Mouse (Mus musculus) right cerebral cortex, adult 2 months (tissue): ENCODE results near the gene Mroh2a.

Experiments used
- DNase-seq, 2 experiments: peaks; one replicate each; pipeline ENCODE4 v3.0.0; 2021 to 2022; ENCODE audit warnings: low spot score in 2 of 2

The Mroh2a gene

DNA sequence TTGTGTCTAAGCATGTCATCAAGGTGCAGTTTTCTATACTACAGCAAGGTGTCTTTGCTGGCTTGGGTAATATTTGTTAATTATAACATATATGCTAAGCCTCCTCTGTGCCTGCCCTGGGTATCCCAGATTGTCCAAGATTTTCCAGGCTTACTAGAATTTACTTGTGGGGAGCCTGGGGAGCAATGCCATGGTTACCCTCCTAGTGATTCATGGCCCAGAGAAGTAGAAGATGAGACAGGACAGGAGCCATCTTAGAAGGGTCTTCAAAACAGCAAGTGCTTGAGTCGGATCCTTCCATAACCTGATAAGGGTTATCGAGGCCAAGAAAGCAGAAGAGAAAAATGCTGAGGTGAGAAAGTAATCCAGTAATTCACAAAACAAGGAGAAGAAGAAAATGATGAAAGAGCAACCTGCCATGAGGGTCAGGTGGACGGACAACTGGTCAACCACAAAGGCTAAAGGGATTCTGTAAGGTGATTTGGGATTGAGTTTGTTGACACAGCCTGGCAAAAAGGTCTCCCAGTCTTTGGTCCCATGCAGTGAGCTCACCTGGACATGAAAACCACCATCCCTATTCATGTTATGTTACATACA, 64.7 kb downstream of the Mroh2a start:
- no peak for DNase-seq

DNA sequence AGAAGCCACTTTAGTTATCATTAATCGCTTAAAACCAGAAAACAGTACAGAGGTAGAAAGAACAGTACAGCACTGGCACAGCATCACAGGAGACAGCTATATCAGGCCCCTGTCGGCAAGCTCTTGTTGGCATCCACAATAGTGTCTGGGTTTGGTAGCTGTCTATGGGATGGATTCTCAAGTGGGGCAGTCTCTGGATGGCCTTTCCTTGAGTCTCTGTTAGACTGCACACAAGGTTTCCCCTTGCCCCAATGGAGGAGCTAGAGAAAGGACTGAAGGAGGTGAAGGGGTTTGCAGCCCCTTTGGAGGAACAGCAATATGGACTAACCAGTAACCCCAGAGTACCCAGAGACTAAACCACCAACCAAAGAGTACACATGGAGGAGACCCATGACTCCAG, 65.3 kb downstream of the Mroh2a start:
- DNase-seq, result no peak

DNA sequence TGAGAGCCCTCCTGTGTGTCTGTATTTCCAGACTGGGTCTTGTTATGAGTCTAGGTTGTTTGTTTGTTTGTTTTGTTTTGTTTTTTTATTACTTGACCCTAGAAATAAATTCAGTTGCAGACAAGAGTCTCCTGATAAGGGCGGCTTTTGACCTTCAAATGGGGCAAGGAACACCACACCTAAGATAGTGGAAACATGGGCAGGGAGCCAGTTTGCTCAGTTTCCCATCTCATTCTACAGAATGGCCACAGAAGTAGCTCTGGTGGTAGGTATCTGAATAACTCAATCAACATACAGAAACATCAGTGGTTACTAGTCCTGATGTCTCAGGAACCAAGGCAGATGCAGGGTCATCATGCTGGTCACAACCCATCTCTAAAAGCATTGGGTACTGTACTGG, 67.9 kb downstream of the Mroh2a start:
- DNase-seq, result no peak

GRCm38 (mm10) chr1:88296171-88296920, 69.6 kb downstream of the Mroh2a start:
- DNase-seq, result no peak

DNA sequence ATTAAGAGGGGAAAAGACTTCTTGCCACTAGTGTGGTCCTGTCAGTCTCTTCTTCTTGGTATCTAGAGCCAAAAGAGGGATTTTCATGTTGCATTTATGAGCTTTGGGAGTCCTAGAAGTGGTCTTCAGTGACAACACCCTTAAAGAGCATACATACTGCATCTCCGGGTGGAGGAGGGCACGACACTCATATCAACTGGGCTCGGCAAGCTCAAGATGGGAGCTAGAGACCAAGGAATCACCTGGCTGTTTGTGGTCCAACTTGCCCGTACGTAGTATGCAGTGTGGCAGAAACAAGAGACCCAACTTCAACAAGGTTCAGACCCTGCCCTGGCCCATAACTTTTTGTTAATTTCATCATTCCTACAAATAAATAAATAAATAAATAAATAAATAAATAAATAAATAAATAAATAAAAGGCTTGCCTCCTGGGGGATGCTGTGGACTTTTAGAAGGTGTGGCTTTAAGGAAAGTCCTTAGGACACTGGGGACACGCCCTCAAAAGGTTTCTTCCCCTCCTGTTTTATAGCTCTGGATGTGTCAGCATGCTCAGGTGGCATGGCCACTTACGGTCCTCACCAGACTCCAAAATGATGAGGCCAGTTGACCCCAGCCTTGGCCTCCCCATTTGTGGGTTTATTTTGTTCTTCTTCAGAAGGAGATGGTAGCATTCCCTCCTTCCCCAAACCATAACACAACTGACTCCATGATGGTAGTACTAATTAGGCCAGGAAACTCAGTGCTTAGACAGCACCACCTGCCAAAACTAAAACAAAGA, 70.9 kb downstream of the Mroh2a start:
- no peak for DNase-seq

- no peak for DNase-seq
These were observed 72.1 kb downstream of the Mroh2a start for GRCm38 (mm10) chr1:88298686-88299528.

DNA sequence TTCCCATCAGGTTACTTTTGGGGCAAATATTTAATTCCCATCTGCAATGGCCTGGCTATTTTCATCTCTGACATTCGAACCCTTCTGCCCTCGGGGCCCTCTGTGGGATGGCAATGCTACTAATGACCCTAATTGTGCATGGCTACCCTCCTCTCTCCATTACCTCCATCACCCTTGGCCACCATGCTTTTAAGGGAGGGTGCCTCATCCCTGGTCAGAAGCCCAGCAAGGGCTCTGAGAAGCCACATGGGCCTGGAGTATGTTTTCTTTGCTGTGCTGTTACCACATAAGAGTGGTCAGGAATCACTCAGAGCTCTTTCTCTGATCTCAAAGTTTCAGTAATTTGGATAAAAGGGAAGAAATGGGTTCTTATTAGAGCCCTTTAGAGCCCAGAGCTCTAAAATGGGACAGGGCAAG, 72.8 kb downstream of the Mroh2a start:
- no peak for DNase-seq

DNA sequence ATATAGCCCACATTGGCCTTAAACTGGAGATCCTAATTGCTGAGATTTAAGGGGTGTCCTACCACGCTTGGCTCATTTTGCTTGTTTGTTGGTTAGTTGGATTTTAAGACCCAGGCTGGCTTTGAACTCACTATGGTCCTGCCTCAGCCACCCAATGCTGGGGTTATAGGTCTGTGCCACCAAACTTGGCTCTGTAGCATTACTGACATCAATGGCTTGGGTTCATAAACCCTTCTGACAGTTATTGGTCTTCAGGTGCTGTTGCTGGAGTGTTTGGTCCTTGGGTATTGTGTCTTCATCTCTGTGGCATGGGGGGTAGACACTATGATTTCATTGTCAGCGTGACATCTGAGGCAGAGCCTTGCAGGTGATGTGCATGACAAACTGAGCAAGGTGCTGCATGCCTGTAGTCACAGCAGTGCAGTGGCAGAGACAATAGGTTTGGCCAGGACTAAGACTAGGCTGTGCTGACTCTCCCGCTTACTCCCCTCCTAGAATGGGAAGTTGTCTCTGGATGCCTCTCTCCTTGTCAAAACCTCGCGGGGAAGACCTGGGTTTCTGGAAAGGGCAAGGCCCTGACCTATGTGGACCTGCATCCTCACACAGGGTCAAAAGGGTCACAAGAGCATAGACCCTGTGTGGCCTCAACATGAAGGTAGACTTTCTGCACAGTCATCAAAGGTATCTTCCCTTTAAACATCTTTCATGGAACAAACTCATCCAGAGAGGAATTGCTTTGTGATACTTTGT, 73.7 kb downstream of the Mroh2a start:
- no peak for DNase-seq

DNA sequence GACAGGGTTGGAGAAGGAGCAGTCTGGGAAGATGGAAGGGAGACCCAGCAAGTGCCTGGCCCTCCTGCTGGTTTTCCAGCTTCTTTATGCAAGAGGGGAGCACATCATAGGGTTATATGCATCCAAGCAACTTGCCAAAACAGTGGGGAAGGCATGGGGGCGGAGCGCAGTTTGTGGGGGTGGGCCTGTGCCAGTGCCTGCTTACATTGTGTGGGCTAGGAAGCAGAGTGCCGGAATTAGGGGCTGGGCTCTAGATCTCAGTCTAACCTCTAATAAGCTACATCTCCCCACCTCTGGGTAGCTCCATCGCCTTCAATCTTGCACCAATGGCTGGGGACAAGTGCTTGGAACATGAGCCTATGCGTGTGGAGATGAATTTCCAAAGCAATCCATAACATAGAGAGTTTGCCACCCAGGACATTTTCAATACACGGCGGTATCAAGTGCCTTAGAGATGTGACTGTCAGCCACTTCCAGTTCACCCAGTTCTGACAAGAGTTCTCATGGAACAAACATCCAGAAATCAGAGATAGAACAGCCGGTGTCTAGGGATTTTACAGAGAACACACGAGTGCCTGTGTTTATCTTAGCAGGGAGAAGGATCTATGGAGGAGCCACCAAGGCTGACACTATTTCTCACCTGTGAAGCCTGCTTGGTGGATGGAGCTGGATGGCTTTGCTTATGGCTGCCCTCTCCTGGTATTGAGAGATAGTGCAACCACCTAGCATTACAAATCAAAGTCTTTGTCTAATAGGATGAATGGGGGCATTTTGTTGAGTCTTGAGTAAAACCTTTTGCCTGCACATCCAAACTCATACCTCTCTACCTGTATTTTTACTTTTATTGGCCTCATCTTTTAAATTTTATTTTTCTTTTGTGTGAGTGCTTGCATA, 74.6 kb downstream of the Mroh2a start:
- DNase-seq, result no peak

- DNase-seq, result no peak
These were observed 75.4 kb downstream of the Mroh2a start for GRCm38 (mm10) chr1:88302057-88302740.

DNA sequence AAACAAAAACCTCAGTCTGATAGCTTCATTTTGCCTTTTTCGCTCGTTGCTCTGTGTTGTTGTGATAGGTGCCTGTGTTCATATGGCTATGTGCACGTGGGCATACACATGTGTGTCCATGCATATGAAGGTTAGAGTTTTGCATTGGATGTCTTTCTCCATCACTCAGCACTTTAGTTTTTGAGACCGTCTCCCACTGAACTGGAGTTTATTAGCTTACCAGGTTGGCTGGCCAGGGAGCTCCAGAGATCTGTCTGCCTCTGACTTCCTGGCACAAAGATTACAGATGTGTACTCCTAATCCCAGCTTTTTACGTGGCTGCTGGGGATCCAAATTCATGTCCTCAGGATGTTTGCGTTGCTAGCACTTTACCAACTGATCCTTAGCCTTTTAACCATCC, 77.0 kb downstream of the Mroh2a start:
- DNase-seq, result no peak

DNA sequence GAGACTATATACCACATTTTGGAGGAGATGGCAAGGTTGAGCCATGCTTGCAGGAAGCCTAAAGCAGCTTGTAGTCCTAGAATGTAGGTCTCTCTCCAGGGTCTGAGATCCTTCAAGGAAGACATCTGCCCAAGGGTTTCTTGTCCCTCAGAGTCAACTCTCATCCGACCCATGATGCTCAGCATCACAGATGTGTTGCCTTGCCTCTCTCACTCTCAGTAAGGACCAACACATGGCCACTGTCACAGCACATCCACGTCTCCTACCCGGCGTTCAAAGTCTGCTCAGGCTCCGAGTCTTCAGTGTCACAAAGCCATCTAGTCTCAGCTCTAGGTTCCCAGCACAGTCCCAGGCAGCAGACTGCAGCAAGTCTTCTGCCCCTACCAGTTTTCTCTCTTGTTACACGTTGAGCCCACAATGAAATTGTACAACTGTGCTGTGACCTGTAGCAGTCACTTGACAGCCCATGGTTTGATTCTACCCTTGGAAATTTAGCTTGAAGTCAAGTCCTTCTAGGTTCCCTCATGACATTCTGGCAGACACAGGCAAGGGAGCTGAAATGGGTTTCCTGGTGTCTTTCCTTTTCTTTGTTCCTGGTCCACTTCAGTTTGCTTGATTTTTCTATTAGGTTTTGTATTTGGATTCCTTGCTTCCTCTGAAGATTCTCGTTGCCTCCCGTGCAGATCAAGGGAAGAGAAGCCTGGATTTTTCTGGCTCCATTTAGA, 77.6 kb downstream of the Mroh2a start:
- no peak for DNase-seq

- no peak for DNase-seq
These were observed 78.4 kb downstream of the Mroh2a start for GRCm38 (mm10) chr1:88305018-88305795.

- no peak for DNase-seq
These were observed 79.8 kb downstream of the Mroh2a start for GRCm38 (mm10) chr1:88306543-88306942.

- DNase-seq, result no peak
These were observed 80.4 kb downstream of the Mroh2a start for GRCm38 (mm10) chr1:88307180-88307579.

DNA sequence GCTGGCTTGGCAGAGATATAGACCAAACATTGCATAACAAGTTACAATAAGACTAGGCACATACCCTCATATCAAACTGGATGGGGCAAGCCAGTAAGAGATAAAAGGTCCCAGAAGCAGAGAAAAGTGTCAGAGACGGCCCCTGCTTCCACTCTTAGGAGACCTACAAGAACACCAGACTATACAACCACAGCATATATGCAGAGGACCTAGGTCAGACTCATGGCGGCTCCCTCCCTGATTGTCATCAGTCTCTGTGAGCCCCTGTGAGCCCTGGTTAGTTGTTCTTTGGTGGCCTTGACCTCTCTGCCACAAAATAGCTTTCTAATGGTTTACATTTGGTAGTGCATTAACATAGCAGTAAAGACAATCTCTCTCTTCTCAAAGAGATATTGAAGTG, 82.2 kb downstream of the Mroh2a start:
- no peak for DNase-seq

- no peak for DNase-seq
These were observed 83.1 kb downstream of the Mroh2a start for GRCm38 (mm10) chr1:88309905-88310304.

DNA sequence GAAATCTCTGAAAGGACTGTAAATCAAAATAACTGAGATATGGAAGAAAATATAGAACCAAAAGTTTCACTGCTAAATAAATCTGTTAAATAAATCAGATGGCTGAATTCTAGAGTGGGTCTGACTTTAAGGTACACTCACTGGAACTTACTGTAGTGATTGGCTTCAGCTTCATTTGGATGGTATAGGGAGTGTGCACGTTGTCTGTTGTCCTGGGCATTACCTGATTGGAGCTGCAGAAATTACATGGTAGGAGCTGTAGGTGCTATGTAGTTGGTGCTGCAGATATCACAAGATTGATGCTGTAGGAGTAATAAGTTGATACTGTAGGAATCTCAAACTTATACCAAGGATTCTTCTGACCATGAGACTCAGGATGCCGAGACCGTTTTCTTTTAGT, 83.6 kb downstream of the Mroh2a start:
- DNase-seq, result no peak
